Mouse (Mus musculus): Measurements from ENCODE around the gene Scnn1a. TPM values are rescaled to one million over a fixed set of nuclear protein-coding genes. Genes with fewer than 3 reads are reported as not detected.

The Scnn1a gene
- polyA plus RNA-seq, 1 experiment from 2014 or later: 0.74 TPM

GRCm38 (mm10) chr6:125314231-125314563, 6.3 kb upstream of the Scnn1a start:
- WGBS (ENCODE audit: insufficient replicate concordance): 49% methylated on average over 7 of the region's 7 CpGs
- H3K36me3 ChIP-seq (ENCODE audit: control insufficient read depth, insufficient read depth): no peaks in the 10 kb centered on the region
- no peaks in the 10 kb centered on the region; the same call in 1 of the 2 replicates for H3K27me3 ChIP-seq (ENCODE audit: control insufficient read depth, insufficient read depth, low read depth, low read length)
- peak overlapping the region; percentile 53 for H3K9ac ChIP-seq (ENCODE audit: low read depth, low read length)
- H3K27ac ChIP-seq (ENCODE audit: low read length): peak overlapping the region; percentile 53
- peak overlapping the region; percentile 67 for H3K4me3 ChIP-seq (ENCODE audit: low read depth, low read length)
- ATAC-seq (ENCODE audit: low read depth): no peak
- H3K4me1 ChIP-seq (ENCODE audit: control insufficient read depth, low read depth, low read length): peaks cover 7% of the 10 kb centered on the region
- no peaks in the 10 kb centered on the region for H3K9me3 ChIP-seq (replicated peaks; ENCODE audit: control insufficient read depth, low read length)
- H3K4me2 ChIP-seq (ENCODE audit: low read depth, low read length): peak overlapping the region; percentile 49

- WGBS (ENCODE audit: insufficient replicate concordance): 59% methylated on average over 6 of the region's 6 CpGs
- no peaks in the 10 kb centered on the region for H3K36me3 ChIP-seq (ENCODE audit: control insufficient read depth, insufficient read depth)
- no peak for ATAC-seq (ENCODE audit: low read depth)
- no peak overlapping the region for H3K4me2 ChIP-seq (ENCODE audit: low read depth, low read length)
- H3K27me3 ChIP-seq (ENCODE audit: control insufficient read depth, insufficient read depth, low read depth, low read length): no peaks in the 10 kb centered on the region; the same call in 1 of the 2 replicates
- H3K9me3 ChIP-seq (replicated peaks; ENCODE audit: control insufficient read depth, low read length): no peaks in the 10 kb centered on the region
- peaks cover 5% of the 10 kb centered on the region for H3K4me1 ChIP-seq (ENCODE audit: control insufficient read depth, low read depth, low read length)
- H3K9ac ChIP-seq (ENCODE audit: low read depth, low read length): no peak overlapping the region
- no peak overlapping the region for H3K27ac ChIP-seq (ENCODE audit: low read length)
- no peak overlapping the region for H3K4me3 ChIP-seq (ENCODE audit: low read depth, low read length)
Measured at GRCm38 (mm10) chr6:125314746-125315145, 5.7 kb upstream of the Scnn1a start.

GRCm38 (mm10) chr6:125317077-125317476, 3.4 kb upstream of the Scnn1a start:
- no peak overlapping the region for H3K4me3 ChIP-seq (ENCODE audit: low read depth, low read length)
- H3K9ac ChIP-seq (ENCODE audit: low read depth, low read length): no peak overlapping the region
- peaks cover 6% of the 10 kb centered on the region for H3K27me3 ChIP-seq (ENCODE audit: control insufficient read depth, insufficient read depth, low read depth, low read length)
- H3K36me3 ChIP-seq (ENCODE audit: control insufficient read depth, insufficient read depth): no peaks in the 10 kb centered on the region
- ATAC-seq (ENCODE audit: low read depth): no peak
- no peaks in the 10 kb centered on the region for H3K9me3 ChIP-seq (replicated peaks; ENCODE audit: control insufficient read depth, low read length)
- 53% methylated on average over 7 of the region's 7 CpGs for WGBS (ENCODE audit: insufficient replicate concordance)
- peaks cover 8% of the 10 kb centered on the region for H3K4me1 ChIP-seq (ENCODE audit: control insufficient read depth, low read depth, low read length)
- H3K4me2 ChIP-seq (ENCODE audit: low read depth, low read length): no peak overlapping the region
- H3K27ac ChIP-seq (ENCODE audit: low read length): no peak overlapping the region

- peaks cover 13% of the 10 kb centered on the region for H3K27me3 ChIP-seq (ENCODE audit: control insufficient read depth, insufficient read depth, low read depth, low read length)
- no peak overlapping the region for H3K4me2 ChIP-seq (ENCODE audit: low read depth, low read length)
- ATAC-seq (ENCODE audit: low read depth): no peak
- H3K9me3 ChIP-seq (replicated peaks; ENCODE audit: control insufficient read depth, low read length): no peaks in the 10 kb centered on the region
- no peak overlapping the region for H3K4me3 ChIP-seq (ENCODE audit: low read depth, low read length)
- H3K4me1 ChIP-seq (ENCODE audit: control insufficient read depth, low read depth, low read length): peaks cover 5% of the 10 kb centered on the region
- H3K36me3 ChIP-seq (ENCODE audit: control insufficient read depth, insufficient read depth): no peaks in the 10 kb centered on the region
- no peak overlapping the region for H3K9ac ChIP-seq (ENCODE audit: low read depth, low read length)
- no peak overlapping the region for H3K27ac ChIP-seq (ENCODE audit: low read length)
- 40% methylated on average over 15 of the region's 15 CpGs for WGBS (ENCODE audit: insufficient replicate concordance)
Measured at GRCm38 (mm10) chr6:125318981-125319918, 1.2 kb upstream of the Scnn1a start.

- ATAC-seq (ENCODE audit: low read depth): no peak
- no peak overlapping the region for H3K9ac ChIP-seq (ENCODE audit: low read depth, low read length)
- no peak overlapping the region for H3K27ac ChIP-seq (ENCODE audit: low read length)
- H3K4me3 ChIP-seq (ENCODE audit: low read depth, low read length): no peak overlapping the region
- H3K4me2 ChIP-seq (ENCODE audit: low read depth, low read length): no peak overlapping the region
- no peaks in the 10 kb centered on the region for H3K36me3 ChIP-seq (ENCODE audit: control insufficient read depth, insufficient read depth)
- peaks cover 13% of the 10 kb centered on the region for H3K27me3 ChIP-seq (ENCODE audit: control insufficient read depth, insufficient read depth, low read depth, low read length)
- H3K4me1 ChIP-seq (ENCODE audit: control insufficient read depth, low read depth, low read length): peaks cover 3% of the 10 kb centered on the region
- H3K9me3 ChIP-seq (replicated peaks; ENCODE audit: control insufficient read depth, low read length): no peaks in the 10 kb centered on the region
Measured at GRCm38 (mm10) chr6:125319919-125320296, 551 bp upstream of the Scnn1a start.

- Histone ChIP-seq H3K4me1 (ENCODE audit: control insufficient read depth, low read depth, low read length) (peaks cover 3% of the 10 kb centered on the region), H3K9me3 (replicated peaks; ENCODE audit: control insufficient read depth, low read length) (no peaks in the 10 kb centered on the region), H3K27ac (ENCODE audit: low read length) (no peak overlapping the region), H3K36me3 (ENCODE audit: control insufficient read depth, insufficient read depth) (no peaks in the 10 kb centered on the region), H3K9ac (ENCODE audit: low read depth, low read length) (no peak overlapping the region), H3K4me2 (ENCODE audit: low read depth, low read length) (no peak overlapping the region), H3K4me3 (ENCODE audit: low read depth, low read length) (no peak overlapping the region), H3K27me3 (ENCODE audit: control insufficient read depth, insufficient read depth, low read depth, low read length) (peaks cover 13% of the 10 kb centered on the region)
- no peak for ATAC-seq (ENCODE audit: low read depth)
- WGBS (ENCODE audit: insufficient replicate concordance): 13% methylated on average over 26 of the region's 26 CpGs
Measured at GRCm38 (mm10) chr6:125321114-125321855, 826 bp downstream of the Scnn1a start.

- Histone ChIP-seq H3K36me3 (ENCODE audit: control insufficient read depth, insufficient read depth) (no peaks in the 10 kb centered on the region), H3K9me3 (replicated peaks; ENCODE audit: control insufficient read depth, low read length) (no peaks in the 10 kb centered on the region), H3K27me3 (ENCODE audit: control insufficient read depth, insufficient read depth, low read depth, low read length) (peaks cover 13% of the 10 kb centered on the region), H3K27ac (ENCODE audit: low read length) (no peak overlapping the region), H3K4me1 (ENCODE audit: control insufficient read depth, low read depth, low read length) (peaks cover 3% of the 10 kb centered on the region), H3K4me3 (ENCODE audit: low read depth, low read length) (no peak overlapping the region), H3K4me2 (ENCODE audit: low read depth, low read length) (no peak overlapping the region), H3K9ac (ENCODE audit: low read depth, low read length) (no peak overlapping the region)
- WGBS (ENCODE audit: insufficient replicate concordance): 57% methylated on average over 13 of the region's 13 CpGs
- ATAC-seq (ENCODE audit: low read depth): no peak
Measured at GRCm38 (mm10) chr6:125322794-125323193, 2.3 kb downstream of the Scnn1a start.

GRCm38 (mm10) chr6:125323547-125323946, 3.1 kb downstream of the Scnn1a start:
- WGBS (ENCODE audit: insufficient replicate concordance): 47% methylated on average over 6 of the region's 6 CpGs
- no peak for ATAC-seq (ENCODE audit: low read depth)
- H3K9me3 ChIP-seq (replicated peaks; ENCODE audit: control insufficient read depth, low read length): no peaks in the 10 kb centered on the region
- H3K4me2 ChIP-seq (ENCODE audit: low read depth, low read length): no peak overlapping the region
- peaks cover 3% of the 10 kb centered on the region for H3K4me1 ChIP-seq (ENCODE audit: control insufficient read depth, low read depth, low read length)
- H3K4me3 ChIP-seq (ENCODE audit: low read depth, low read length): no peak overlapping the region
- no peak overlapping the region for H3K9ac ChIP-seq (ENCODE audit: low read depth, low read length)
- no peak overlapping the region for H3K27ac ChIP-seq (ENCODE audit: low read length)
- peaks cover 13% of the 10 kb centered on the region for H3K27me3 ChIP-seq (ENCODE audit: control insufficient read depth, insufficient read depth, low read depth, low read length)
- H3K36me3 ChIP-seq (ENCODE audit: control insufficient read depth, insufficient read depth): no peaks in the 10 kb centered on the region

GRCm38 (mm10) chr6:125325337-125325736, 4.9 kb downstream of the Scnn1a start:
- Histone ChIP-seq H3K4me3 (ENCODE audit: low read depth, low read length) (no peak overlapping the region), H3K36me3 (ENCODE audit: control insufficient read depth, insufficient read depth) (no peaks in the 10 kb centered on the region), H3K9me3 (replicated peaks; ENCODE audit: control insufficient read depth, low read length) (no peaks in the 10 kb centered on the region), H3K9ac (ENCODE audit: low read depth, low read length) (no peak overlapping the region), H3K27me3 (ENCODE audit: control insufficient read depth, insufficient read depth, low read depth, low read length) (peaks cover 13% of the 10 kb centered on the region), H3K27ac (ENCODE audit: low read length) (no peak overlapping the region), H3K4me2 (ENCODE audit: low read depth, low read length) (no peak overlapping the region), H3K4me1 (ENCODE audit: control insufficient read depth, low read depth, low read length) (peaks cover 3% of the 10 kb centered on the region)
- ATAC-seq (ENCODE audit: low read depth): peak; percentile 71
- WGBS (ENCODE audit: insufficient replicate concordance): 41% methylated on average over 6 of the region's 6 CpGs
